Mouse (Mus musculus): ENCODE measurements at regions not wholly inside any gene's neighbourhood (a gene's known extent, or its start where the extent isn't known, plus 50 kb on each side); places are given as distances from the start of the nearest gene placed in this dataset.
A peak's percentile ranks its signal among the peaks of the same experiment; 100 is the strongest.

DNA sequence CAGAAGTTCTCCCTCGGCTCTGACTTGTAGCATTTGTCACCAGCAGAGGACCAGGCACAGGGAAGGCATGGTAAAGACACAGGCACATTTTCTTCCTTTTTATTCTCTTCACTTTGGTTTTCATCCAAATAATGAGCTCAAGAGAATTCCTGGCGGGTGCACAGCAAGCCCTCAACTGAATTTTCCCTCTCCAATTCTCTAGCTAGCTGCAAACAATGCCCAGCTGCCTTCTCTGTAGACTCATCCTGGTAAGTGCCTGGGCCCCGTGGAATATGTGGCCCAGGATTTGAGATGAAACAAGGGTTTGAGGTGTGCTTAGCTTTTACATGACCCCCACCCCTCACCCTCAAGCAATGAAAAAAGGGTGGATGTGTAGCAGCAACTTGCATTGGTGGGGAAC is 90.4 kb downstream of the Otol1 start:
- DNase-seq: no peak

DNA sequence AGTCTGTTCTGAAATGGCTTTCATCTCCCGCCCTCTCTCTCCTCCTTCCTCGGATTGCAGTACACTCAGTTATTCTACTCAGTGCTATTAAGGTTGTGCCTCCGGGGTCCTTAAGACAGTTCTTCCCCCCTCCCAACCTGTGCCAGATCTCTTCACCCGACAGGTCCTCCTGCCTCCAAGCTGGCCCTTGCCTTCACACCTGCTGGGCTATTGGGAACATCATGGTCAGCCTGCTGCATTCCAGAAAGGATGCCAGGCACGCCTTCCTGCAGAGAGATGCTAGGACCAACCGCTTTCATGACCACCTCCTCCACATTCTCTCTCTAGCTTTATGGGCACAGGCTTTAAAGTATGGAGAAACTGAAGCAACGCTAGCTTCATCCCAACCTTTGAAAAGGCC is 94.7 kb downstream of the Otol1 start:
- DNase-seq: no peak

DNA sequence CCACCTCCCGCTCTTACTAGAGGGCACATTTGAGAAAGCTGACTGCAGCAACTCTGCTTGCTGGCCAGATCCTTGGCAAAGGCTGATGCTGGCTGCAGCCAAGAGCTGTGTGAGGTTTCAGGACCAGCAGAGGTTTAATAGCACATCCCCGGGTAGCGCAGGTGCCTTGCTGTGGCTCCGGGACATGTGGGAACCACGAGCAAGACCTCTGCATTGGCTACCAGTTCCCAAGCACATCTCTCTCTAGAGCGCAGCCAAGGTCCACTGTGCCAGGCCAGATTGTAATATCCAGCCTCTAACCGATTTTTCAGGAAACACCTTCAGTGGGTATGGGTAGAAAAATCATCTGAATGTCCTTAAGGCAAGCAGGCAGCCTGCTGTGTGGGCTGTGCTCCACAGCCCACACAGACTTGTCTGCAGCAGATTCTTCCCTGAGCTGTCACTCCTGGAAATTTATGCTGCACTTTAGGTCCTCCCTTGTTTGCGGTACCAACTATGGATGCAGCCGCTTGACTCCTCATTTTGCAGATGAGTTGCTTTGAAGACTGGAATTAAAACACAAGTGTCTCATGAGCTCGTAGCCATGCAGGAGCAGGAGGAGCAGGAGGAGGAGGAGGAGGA is 95.3 kb downstream of the Otol1 start:
- no peak for DNase-seq

DNA sequence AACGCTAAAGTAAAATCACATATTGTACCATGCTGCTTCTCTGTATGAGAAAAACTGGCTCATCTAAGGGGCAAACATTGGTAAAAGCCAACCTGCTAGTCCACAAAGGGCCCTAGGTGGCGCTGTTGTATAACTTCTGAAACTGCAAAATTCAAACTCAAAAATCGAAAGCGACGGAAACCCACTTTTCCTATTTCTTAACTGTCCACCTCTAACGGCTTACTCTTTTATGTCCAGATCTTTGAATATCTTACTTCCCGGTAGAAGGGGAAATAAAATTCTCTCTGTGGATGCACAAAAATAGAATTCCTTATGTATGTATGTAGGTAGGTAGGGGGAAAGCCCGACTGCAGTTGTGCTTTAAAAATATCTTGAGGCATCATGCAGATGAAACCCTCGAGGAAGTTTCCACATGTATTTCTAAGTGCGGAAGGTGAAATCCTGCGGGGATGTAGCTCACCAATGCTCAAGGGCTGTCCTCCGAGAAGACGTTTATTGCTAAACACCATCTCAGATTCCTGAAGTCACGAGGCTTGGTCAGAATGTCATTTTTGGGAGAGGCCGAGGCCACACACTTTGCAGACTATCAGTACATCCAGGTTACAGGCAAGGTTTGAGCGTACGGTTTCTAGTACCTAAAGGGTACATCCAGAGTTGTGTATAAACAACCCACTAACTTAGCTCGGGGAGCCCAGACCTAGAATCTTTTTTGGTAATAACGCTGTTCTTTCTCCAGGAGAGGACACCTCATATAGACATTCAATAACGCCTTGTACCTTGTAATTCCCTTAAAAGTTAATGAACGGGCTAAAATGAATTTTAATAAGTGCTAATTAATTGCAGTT is 96.8 kb downstream of the Otol1 start:
- peak; percentile 53 to 84 for DNase-seq

DNA sequence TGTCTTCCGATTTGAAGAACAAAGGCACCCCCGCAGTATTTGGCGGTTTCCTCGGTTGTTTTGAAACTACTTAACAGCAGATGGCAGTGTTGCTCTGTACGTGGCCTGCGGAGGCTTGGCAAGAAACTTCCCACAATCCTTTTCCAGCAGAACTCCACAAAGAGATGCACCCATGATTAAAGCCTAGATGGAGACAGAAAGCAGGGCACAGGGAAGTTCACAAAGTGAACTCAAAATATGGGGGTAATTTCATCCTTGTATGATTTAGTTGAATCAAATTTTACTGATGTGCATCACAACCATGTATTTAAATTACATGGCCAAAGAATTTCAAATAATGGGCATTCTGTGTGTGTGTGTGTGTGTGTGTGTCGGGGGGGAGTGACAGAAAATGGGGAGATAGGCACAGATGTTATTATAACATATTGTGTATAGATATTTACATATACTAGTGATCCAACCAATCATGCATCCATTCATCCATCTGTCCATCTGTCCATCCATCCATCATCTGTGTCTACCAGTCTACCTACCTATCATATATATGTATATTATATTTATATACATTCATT is 97.5 kb downstream of the Otol1 start:
- DNase-seq: peak; percentile 36 to 65

DNA sequence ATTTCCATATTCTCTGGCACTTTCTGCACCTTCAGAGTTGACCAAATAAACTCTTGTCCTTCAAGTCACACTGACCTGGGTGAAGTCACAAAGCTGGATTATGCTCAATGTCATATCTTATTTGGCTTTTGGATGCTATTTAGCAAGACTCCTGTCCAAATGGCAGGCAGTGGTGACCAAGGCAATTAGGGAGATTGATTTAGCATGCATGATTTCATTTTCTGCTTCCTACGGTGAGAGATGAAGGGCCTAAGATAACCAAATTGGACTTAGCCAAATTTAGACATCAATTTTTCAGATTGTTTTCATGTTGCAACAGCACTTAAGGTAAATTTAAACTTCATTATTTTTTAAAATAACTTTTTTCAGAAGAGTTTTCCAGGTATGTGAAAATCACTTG is 98.1 kb downstream of the Otol1 start:
- DNase-seq: no peak

DNA sequence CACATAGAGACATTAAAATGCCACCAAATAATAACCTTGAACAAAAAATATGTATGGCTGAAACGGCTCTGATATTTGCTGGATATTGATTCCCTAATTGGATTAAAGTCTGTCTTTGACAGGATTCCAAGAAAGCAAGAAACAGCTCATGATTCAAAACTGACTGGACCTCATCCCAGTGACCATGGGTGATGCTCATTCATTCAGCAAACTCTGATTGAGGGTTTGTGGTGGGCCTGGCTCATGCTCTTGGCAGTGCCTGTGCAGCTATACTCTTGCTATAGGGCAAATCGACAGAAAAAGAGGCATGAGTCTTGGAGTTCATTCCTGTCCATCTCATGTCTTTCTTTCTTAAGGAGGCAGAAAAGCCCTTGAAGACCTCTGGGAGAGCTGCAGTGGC is 98.7 kb downstream of the Otol1 start:
- DNase-seq: no peak

DNA sequence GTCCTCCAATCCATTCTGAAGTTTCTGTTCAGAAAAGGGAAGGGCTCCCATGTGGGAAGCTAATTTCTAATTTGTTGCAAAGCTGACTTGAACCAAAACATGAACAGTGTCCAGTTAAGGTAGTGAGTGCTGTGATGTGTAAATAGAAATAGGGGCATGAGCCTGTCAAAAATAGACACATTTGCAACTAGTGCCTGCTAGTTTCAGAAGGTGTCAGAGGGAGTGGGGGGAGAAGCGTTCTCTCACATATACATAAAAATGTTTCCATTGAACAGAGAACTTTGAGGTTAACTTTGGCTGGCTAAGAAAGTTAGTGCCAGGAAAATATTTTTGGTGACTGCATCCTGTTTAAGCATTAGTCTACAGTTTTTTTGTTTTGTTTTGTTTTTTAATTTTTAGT is 118.8 kb downstream of the Otol1 start:
- DNase-seq: no peak

DNA sequence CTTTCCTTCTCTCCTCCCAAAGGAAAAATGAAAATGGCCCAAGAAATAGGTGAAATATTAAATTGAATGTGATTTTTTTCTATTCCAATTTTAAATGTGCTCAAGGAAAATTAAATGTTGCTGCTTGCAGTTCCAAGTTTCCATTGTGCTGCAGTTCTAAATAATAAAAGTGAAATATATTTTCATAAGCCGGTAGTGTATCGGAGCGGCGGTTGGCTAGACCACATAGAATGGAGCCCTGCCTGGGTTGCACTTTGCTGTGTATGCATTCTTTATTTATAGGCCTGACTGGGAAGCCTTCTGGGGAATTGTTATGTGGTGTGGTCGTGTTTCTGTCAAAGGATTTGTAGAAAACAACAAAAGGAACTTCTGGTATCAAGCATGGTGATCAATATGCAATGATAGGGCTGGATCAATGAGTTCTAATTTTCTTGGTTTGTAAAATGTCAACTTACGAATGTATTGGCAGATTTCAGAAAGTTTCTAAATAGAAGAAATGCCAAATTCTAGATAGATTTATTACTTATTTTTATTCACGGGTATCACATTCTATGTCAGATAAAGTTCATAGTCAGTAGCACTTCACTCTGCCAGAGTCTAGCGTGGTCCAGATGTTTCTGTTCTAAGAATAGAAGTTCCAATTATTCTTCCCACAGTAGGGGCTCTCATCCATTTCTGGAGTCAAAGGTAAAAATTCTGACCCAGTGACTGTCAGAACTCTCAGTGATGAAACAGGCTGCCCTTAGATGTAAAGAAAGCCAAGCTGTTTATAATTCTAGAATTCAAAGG is 123.0 kb downstream of the Otol1 start:
- DNase-seq: no peak

DNA sequence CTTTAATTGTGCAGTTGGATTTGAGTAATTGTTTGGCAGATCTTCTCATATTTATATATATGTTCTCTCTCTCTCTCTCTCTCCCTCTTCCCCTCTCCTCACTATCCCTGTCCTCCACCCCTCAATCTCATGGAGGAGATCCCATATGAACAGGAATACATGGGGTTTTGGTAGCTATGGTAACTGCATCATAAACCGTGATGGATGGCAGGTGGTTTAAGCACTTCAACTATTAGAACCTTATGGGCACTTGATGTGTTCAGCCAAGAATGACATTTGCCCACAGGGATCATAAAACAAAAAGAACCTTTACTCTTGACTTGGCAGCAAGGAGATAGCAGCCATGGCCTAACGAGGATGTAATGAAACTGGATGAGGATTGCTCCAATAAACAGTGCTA is 127.5 kb downstream of the Otol1 start:
- DNase-seq: no peak

DNA sequence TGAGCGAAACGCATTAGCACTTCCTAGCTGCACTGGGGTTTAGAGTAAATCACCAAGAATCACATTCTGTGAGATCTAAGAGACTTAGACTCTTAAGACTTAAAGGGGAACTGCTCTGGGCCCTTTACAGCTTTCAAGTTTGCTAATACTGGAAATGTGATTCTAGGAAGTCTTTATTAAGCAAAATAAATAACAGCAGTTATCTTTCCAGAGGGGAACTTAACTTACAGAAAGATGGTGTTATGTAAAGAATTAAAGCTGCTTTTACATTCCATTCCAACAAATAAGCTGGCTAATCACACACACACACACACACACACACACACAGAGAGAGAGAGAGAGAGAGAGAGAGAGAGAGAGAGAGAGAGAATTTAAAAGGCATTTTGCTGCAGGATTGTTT is 131.1 kb downstream of the Otol1 start:
- no peak for DNase-seq

DNA sequence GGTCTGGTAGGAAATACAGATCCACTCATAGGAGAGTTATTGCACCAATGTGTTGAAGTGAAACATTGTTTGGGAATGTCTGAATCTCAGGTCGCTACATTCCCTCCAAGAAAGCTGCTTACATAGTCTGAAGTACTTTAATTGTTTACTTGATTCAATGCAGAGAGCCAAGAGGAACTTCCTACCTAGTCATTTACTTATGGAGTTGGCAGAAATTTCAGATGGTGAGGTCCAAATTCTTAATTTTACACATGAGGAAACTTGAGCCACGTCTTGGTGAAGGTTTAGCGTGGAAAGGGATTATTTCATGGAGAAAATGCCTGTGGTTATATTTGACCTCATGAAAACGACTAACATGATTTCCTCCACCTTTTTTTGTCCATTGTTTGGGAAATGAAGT is 131.5 kb downstream of the Otol1 start:
- DNase-seq: no peak

DNA sequence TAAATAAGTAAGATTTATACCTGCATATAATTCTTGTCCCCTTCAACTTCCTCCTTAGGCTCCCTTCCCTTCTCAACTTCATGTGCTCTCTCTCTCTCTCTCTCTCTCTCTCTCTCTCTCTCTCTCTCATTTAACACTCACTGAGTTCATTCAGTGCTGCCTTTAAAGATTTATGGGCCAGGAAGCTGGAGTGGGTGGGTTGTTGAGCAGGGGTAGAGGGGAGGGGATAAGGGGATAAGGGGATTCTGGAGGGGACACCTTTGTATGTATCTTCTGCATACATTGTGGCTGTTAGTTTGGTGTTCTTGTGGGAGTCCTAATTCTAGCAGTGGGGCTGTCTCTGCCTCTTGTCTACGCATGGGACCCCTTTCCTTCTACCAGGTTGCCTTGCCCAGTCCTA is 138.3 kb downstream of the Otol1 start:
- no peak for DNase-seq

DNA sequence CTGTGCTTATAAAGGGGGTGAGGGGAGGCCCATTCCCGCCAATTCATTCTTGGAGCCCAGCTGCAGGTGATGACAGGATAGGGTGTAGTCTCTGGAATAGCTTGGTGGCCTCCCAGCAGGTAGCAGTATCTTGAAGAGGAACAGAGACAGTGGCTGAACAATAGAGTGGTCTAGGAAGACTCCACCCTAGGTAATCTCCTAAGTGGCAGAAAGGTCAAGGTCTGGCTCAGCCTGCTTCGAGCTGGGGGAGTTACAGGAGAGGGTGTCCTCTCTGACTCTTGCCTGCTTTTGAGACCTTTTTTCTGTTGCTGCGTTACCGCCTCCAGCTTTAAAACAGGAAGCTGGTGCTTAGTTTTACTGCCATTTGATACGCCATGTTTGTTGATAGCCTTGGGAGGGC is 143.7 kb downstream of the Otol1 start:
- DNase-seq: no peak

DNA sequence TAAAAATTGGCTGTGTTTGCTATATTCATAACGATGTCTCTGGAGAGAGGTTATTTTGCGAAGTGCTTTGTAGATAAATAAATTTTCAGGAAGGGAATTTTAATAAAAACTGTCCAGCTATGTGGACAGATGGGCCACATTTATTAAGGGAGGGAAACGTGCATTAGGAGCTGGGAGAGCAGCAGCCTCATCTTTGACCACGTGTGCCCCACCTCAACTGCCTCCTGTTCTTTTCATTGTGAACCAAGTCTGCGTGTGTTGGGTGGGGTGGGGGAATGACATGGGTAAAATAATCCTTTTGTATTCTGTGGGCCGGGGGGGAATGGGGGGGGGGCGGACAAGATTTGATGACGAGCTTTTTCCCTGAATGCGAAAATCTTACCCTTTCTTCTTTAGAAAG is 152.6 kb downstream of the Otol1 start:
- DNase-seq: no peak

DNA sequence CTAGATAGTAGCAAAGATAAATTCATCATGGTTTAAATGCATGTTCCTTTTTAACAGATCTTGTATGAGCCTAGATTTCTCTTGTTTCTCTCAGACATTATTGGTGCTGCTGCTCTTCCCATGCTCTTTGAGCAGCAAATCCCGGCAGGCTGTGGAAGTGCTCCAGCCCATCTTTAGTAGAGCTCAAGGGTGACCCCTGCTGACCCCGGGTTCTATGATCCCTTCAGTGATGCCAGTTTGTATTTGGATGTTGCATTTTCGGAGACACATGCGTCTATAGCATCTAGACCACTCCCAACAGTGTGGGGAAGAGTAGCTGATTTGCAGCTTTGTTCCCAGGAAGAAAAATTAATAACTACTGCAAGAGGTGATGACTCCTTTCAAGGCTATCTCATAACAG is 164.3 kb downstream of the Otol1 start:
- peak in 1 of 2 experiments; percentile 1 for DNase-seq

DNA sequence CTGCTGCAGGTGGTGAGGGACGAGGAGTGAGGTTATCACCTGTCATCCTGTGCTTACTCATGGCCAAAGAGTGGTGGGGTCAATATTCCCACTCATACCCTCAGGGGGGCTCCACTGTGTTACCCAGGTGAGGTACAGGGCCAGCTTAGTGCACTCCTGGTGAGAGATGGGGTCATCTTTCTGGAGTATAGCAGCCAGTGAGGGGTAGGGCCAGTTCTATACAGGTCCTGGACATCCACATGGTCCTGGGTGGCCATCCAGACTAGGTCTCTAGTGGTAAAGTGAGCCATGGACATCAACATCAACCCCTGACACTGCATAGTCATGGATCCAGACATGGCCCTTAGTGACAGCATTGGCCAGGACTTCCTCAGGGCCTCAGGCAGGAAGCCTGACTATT is 169.0 kb downstream of the Otol1 start:
- no peak for DNase-seq

DNA sequence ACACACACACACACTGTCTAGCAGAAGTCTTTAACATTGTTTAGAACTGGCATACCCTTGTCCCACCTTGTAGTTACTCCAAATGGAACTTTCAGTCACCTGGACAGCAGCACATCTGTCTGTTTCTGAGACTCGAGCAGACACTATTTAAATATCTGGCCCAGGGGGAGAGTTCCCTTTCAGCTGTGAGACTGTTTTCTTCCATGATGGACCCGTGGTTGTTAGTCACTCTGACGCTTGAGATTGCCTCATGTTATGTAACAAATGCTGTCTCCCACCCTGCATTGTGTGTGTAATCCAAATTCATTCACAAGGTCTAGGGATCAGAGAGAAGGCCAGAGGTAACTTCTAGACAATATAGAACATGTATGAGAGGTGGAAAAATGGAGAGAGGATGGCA is 174.2 kb downstream of the Otol1 start:
- DNase-seq: no peak

DNA sequence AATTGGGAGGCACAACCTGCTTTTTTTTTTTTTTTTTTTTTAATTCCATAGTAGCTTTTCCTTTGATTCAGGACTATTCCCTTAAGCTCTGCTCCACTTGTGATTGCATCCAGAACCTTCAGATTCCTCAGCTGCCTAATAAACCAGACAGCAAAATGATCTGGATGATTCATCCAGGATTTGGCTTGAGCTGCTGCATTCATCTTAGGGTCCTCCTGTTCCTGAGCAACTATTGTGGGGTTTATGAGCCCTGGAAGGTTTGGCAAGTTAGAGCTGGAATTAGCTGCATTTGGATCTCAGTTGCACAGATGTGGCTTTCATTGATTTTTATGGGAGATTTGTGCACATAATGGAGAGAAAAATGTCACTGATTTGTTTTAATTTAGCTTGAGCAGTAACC is 183.3 kb downstream of the Otol1 start:
- no peak for DNase-seq

DNA sequence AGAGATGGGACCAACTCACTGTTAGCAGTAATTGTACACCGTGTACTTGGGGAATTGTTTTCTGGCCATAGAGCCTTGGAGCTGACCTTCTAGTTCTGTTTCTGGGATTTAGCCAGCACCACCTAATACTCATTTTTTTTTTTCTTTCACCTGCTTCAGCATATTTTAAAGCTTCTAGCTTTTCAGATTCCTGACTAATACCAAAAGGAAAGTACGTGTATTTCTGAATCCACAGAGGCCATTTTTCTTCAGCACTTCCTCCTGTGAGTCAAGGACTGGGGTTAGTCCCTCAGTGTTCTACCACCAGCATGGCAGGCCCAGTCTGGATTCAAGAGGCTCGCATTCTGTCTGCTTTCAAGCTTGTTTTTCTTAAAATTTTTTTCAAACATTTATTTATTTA is 189.3 kb downstream of the Otol1 start:
- no peak for DNase-seq

DNA sequence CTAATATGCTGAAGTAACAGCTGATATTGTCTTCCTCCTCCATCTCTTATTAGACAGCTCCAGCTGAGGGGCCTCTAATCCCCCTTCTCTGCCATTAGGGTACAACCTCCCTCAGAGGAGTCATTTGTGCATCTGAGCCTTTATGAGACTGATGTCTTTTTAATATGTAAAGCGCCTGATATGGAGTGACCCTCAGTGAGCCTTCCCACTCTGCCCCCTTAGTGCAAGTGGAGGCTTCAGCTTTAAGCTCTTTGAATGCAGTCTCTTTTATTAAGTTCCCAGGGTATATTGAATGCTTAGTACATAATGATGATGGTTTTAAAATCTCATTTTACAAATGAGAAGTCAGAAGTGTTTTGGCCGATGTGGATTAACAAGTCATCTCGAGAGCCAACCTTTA is 191.5 kb downstream of the Otol1 start:
- DNase-seq: no peak

DNA sequence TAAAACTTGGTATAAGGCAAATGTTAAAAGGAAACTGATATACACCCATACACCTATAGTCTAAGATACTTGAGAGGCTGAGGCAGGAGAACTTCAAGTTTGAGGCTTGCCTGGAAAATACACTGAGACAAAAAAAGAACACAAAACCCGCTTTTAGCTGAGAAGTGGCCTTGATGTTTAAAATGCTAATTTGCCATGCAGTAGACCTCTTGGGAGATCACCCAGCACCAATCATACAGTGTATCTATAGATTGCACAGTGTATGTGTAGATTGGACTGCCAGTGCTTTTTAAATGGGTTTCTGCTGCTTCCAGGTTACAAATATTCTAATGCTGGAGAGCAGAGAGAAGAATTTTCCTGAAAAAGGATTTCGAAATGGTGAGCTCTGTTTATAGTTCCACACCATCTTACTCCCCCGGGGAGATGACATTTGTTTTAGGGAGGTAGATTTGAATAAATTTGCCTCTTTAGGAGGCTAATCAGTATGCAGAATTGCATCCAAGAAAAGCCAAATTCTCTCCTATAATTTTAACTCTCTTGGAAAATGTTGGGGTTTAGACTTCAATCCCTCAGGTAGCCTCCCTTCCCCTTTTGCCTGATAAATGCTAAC is 194.0 kb downstream of the Otol1 start:
- DNase-seq: no peak

DNA sequence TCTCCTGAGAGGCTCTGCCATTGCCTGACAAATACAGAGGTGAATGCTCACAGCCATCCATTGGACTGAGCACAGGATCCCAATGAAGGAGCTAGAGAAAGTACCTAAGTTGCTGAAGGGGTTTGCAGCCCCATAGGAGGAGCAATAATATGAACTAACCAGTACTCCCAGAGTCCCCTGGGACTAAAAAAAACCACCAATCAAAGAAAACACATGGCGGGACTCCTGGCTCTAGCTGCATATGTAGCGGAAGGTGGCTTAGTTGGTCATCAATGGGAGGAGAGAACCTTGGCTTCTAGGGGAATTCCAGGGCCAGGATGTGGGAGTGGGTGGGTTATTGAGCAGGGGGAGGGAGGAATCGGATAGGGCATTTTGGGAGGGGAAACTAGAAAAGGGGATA is 207.8 kb downstream of the Otol1 start:
- DNase-seq: no peak

Measured in kidney, postnatal 36 days (tissue).